Mouse (Mus musculus) WW6 (cell line): ENCODE measurements around the gene Olfr67.
"Not testable (repeated sequence)": the region's sequence is repeated elsewhere in the genome, so short reads cannot be mapped to it uniquely, and the experiment has no call there.

Experiments used
- DNase-seq: peaks from one replicate; pipeline ENCODE4 v3.0.0-alpha.2; 2013; ENCODE audit warnings: low read depth, low spot score

Gene Olfr67

DNA sequence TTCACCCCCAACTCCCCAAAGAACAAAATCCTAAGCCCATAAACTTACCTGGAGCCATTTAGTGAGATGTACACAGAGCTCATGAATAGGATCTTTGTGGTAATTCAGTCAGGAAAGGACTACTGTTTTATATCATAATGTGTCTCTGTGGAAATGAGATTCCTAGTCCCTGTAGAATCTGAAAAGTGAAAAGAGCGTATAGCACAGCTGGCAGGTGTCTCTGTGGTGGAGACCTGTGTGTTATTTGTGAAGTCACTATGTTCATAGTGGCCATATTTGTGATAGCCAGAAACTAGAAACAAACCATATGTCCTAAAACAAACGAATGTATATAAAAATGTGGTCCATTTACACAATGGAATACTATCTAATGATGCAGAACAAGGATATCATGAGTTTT is 20.1 kb downstream of the Olfr67 start, which contains the start of gene Olfr69:
Gene Olfr69, minus strand, starts transcription at position 101 of the 400 bp plus-strand sequence.
- DNase-seq = no peak

DNA sequence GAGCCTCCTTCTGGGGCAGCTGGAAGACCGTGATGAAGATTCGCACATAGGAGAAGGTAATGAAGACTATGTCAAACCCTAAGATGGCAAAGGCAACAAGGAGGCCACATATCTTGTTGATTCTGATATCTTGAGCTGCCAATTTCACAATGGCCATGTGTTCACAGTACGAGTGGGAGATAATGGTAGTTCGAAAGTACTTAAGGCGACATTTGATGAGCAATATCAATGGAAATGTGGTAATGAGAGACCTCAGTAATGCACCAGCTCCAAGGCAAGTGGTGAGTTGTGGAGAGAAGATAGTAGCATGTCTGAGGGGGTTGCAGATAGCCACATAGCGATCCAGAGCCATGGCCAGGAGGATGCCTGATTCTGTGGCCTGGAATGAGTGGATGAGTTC is 23.9 kb downstream of the Olfr67 start:
- DNase-seq = not testable (repeated sequence)

DNA sequence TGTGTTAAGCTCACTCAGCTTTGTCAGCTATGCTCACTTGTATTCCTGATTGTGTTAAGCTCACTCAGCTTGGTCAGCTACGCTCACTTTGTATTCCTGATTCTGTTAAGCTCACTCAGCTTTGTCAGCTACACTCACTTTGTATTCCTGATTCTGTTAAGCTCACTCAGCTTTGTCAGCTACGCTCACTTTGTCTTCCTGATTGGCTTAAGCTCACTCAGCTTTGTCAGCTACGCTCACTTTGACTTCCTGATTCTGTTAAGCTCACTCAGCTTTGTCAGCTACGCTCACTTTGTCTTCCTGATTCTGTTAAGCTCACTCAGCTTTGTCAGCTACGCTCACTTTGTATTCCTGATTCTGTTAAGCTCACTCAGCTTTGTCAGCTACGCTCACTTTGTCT is 29.4 kb downstream of the Olfr67 start:
- DNase-seq = not testable (repeated sequence)

DNA sequence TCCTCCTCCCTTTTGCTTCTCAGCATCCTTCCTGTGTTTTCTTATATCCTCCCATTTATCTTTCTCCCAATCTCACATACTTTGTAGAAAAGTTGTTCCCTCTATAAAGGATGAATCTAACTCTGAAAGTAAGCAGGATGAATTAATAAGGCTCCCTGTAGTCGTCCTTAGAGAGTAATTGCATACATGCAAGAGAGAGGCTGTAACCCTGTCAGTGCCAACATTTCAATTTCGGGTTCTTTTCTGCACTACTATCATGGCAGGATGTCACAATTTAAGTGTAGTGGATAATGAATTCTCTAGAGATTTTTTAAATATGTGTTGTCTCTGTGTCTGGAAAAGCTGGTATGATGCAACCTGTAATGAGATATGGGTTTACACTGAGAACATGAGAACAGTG is 34.4 kb downstream of the Olfr67 start, which contains the start of gene Olfr630:
Gene Olfr630, minus strand, starts transcription at position 101 of the 400 bp plus-strand sequence.
- no peak for DNase-seq

- DNase-seq = no peak
These were observed 46.8 kb downstream of the Olfr67 start, which contains the start of gene Olfr629 for GRCm38 (mm10) chr7:103744843-103745242. Olfr629 (minus strand) TSS chr7:103744943.
